10 mouse cellular contexts compared by ENCODE assay signal in the genomic region with DNA sequence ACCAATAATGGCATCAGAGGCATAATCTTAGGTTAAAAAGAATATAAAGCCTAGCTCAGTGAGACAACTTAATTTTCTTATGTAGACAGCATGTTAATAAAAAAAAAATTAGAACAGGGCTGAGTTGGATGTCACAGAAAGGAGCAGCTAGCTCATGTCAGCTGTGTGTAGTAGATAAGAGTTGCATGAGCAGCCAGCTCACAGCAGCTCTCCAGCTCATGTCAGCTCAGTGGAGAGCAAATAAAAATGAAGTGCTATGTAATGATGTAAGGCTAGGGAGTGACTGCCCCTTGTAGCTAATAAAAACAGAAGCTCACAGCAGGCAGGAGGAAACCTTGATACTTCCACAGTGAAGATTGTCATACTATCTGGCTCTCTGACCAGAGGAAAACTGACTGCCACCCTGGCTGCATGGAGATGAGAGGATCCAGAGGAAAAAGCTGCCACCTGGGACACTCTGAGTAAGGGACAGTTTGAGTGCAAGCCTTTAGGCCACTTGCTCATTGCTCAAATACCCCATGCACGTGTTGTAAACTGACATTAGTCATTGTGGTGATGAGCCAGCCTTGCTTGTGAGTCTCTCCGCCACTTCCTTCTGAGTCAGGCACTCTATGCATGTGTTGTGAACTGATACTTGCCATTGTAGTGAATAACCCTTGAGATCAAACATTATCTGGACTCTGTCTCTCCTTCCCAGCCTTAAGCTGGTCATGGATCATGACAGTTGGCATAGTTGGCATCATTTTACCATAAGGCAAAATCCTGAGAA. TPM values are rescaled to one million over a fixed set of nuclear protein-coding genes. Genes with fewer than 3 reads are reported as not detected.
A peak's percentile ranks its signal among the peaks of the same experiment; 100 is the strongest.
DNase-seq lines count a peak whose midpoint lies in the region; ATAC-seq and TF ChIP-seq lines count a peak whose summit lies in the region.
"Had no signal": no experiment of that assay in that cellular context is flagged by ENCODE, and none has a peak within 500 bp of the region (broad histone marks: within the 10 kb centered on the region; RNA-seq: fewer than 3 reads in every experiment).

No protein-coding gene starts in this region.

- H3K27me3 ChIP-seq in lung, postnatal 0 days (replicated peaks; ENCODE audit: insufficient read depth, low read length), result no peaks in the 10 kb centered on the region
- H3K27me3 ChIP-seq in stomach, postnatal 0 days (ENCODE audit: control insufficient read depth, insufficient read depth, low read length), result no peaks in the 10 kb centered on the region
- H3K27me3 ChIP-seq: midbrain, embryonic 12.5 days had no signal

- H3K4me1 ChIP-seq in lung, postnatal 0 days (ENCODE audit: insufficient read depth, low read depth, low read length), result no peaks in the 10 kb centered on the region
- no peaks in the 10 kb centered on the region for H3K4me1 ChIP-seq in stomach, postnatal 0 days (replicated peaks; ENCODE audit: control insufficient read depth, insufficient read depth)
- H3K4me1 ChIP-seq: midbrain, embryonic 12.5 days had no signal

- no peak for TF ChIP-seq CTCF in lung, postnatal 0 days (IDR thresholded peaks at IDR 0.05)
- no peak for TF ChIP-seq CTCF in stomach, postnatal 0 days (IDR thresholded peaks at IDR 0.05; ENCODE audit: low read depth)

- no peak overlapping the region for H3K27ac ChIP-seq in lung, postnatal 0 days (ENCODE audit: low read length)
- no peak overlapping the region for H3K27ac ChIP-seq in stomach, postnatal 0 days (replicated peaks)
- H3K27ac ChIP-seq: midbrain, embryonic 12.5 days had no signal

- H3K4me3 ChIP-seq in lung, postnatal 0 days (ENCODE audit: low read depth, low read length), result no peak overlapping the region
- no peak overlapping the region for H3K4me3 ChIP-seq in stomach, postnatal 0 days (ENCODE audit: low read depth, low read length)
- H3K4me3 ChIP-seq: midbrain, embryonic 12.5 days had no signal

- H3K9me3 ChIP-seq in lung, postnatal 0 days (ENCODE audit: low read length), result no peaks in the 10 kb centered on the region
- H3K9me3 ChIP-seq in stomach, postnatal 0 days (ENCODE audit: control insufficient read depth, low read length), result no peaks in the 10 kb centered on the region
- H3K9me3 ChIP-seq: midbrain, embryonic 12.5 days had no signal

- H3K9ac ChIP-seq in lung, postnatal 0 days (replicated peaks; ENCODE audit: low read depth), result no peak overlapping the region
- H3K9ac ChIP-seq in stomach, postnatal 0 days (ENCODE audit: low read length), result no peak overlapping the region
- H3K9ac ChIP-seq: midbrain, embryonic 12.5 days had no signal

- TF ChIP-seq EP300 in lung, postnatal 0 days (IDR thresholded peaks at IDR 0.05), result no peak
- TF ChIP-seq EP300 in stomach, postnatal 0 days (optimal IDR thresholded peaks at IDR 0.05), result no peak

- peak; percentile 87 for ATAC-seq in lung, postnatal 0 days
- ATAC-seq in stomach, postnatal 0 days (ENCODE audit: low FRiP score, low TSS enrichment), result peak; percentile 63; the same call in 1 of the 2 replicates

- no peak overlapping the region for H3K4me2 ChIP-seq in lung, postnatal 0 days (replicated peaks; ENCODE audit: low read depth, low read length)
- no peak overlapping the region for H3K4me2 ChIP-seq in stomach, postnatal 0 days (replicated peaks; ENCODE audit: low read depth)
- H3K4me2 ChIP-seq: midbrain, embryonic 12.5 days had no signal

- 33% methylated on average over 2 of the region's 2 CpGs for WGBS in lung, postnatal 0 days
- WGBS in stomach, postnatal 0 days, result 46% methylated on average over 2 of the region's 2 CpGs

- DNase-seq in adrenal gland, adult 2 months, result peak; percentile 50
- no peak for DNase-seq in adrenal gland, postnatal 25 days
- DNase-seq in lung, postnatal 0 days (ENCODE audit: low spot score), result peak; percentile 55
- DNase-seq in lung, adult 18-20 months, result no peak
- DNase-seq in liver, result peak; percentile 16
- no peak for DNase-seq in stomach, postnatal 0 days (ENCODE audit: low spot score)
- DNase-seq in cerebellum, postnatal 14 days, result no peak
- DNase-seq in layer of hippocampus, adult 9-11 months, result no peak
- DNase-seq: left cerebral cortex, postnatal 4 days had no signal

- no peaks in the 10 kb centered on the region for H3K36me3 ChIP-seq in lung, postnatal 0 days (ENCODE audit: insufficient read depth, low read length)
- H3K36me3 ChIP-seq in stomach, postnatal 0 days (ENCODE audit: control insufficient read depth, insufficient read depth, low read length), result no peaks in the 10 kb centered on the region
- H3K36me3 ChIP-seq: midbrain, embryonic 12.5 days had no signal

RNA-seq across cellular contexts. Expression of a gene that starts 49.3 kb away (rescaled TPM):
- 10 to 100 TPM; 39.2 to 48.9 TPM for total RNA-seq in adrenal gland, adult 2 months (2021)
- 1.2 and 1.3 TPM in 2 replicates for polyA plus RNA-seq in adrenal gland, adult 2 months (2012; rRNA removed)
- 35.5 and 43.2 TPM in 2 replicates for total RNA-seq in adrenal gland, postnatal 25 days (2021)
- 18.4 TPM in 2 replicates for polyA plus RNA-seq in lung, postnatal 0 days (2015; fragmentation: Nextera tagmentation; extraction: Ambion mirVana)
- 14.6 and 16.4 TPM in 2 replicates for polyA plus RNA-seq in stomach, postnatal 0 days (2015; fragmentation: Nextera tagmentation; extraction: Ambion mirVana)

Comparison
In these comparisons a context has a peak if more than half of its experiments do, and no peak if none do; other contexts are left out.
1. DNase-seq: peak in adrenal gland, adult 2 months (single experiment), lung, postnatal 0 days (single experiment) and liver (single experiment); none in adrenal gland, postnatal 25 days (single experiment), lung, adult 18-20 months (0 of 2), stomach, postnatal 0 days (single experiment), cerebellum, postnatal 14 days (0 of 2) and layer of hippocampus, adult 9-11 months (single experiment).